Mouse (Mus musculus) c-Kit-negative CD71-positive TER-119-positive erythroid progenitor cells, embryonic 14.5 days (primary cell): Measurements from ENCODE around the gene Fuca1.

Experiments used
- DNase-seq: peaks from one replicate; pipeline ENCODE4 v3.0.0-alpha.2; 2013; ENCODE audit warnings: low read depth, low spot score

The Fuca1 gene

GRCm38 (mm10) chr4:135889146-135889883, 31.2 kb upstream of the Fuca1 start:
- no peak for DNase-seq

GRCm38 (mm10) chr4:135889884-135890283, 30.7 kb upstream of the Fuca1 start:
- peak; percentile 17 for DNase-seq

GRCm38 (mm10) chr4:135891539-135891938, 29.0 kb upstream of the Fuca1 start:
- no peak for DNase-seq

DNA sequence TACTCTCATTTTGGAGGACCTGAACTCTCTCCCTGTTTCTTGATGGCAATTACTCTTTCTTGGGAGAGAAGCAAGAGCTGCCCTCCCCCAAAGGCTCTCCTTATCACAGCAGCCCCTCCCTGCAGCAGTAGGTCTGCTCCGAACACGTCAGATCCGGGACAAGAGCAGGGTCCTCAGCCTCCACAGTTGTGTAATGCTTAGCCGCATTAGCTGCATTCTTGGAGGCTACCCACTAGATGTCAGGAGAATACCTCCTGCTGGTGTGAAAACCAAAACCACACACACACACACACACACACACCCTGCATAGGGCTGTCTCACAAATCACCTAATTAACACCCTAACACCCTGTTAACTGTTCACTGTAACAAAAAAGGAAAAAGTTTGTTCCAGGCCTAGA, 27.7 kb upstream of the Fuca1 start:
- DNase-seq, result no peak

DNA sequence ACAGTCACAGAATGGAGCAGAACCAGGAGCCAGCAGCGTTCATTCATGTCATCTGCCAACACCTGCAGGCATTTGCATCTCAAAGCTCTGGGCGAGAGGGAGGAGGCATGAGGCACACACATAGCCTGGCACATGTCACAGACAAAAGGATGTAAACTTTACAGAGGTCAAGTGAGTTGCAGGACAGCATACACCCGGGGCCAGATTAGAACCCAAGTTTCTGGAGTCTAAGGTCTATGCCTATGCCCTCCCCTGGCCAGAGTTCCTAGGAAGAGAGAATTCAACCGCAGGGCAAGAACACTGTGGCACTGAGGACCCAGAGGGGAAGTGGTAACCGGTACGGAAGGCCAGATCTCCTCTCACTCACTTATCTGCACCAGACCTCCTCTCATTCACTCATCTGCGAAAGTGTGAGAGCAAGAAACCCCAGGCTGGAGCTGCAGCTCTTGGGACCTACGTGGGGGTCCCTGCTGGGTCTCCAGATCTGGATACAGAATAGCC, 25.4 kb upstream of the Fuca1 start, which contains the start of gene Cnr2:
Gene Cnr2, plus strand, starts transcription at position 324 of the 501 bp plus-strand sequence.
- DNase-seq, result no peak

GRCm38 (mm10) chr4:135896157-135896556, 24.4 kb upstream of the Fuca1 start:
- no peak for DNase-seq

DNA sequence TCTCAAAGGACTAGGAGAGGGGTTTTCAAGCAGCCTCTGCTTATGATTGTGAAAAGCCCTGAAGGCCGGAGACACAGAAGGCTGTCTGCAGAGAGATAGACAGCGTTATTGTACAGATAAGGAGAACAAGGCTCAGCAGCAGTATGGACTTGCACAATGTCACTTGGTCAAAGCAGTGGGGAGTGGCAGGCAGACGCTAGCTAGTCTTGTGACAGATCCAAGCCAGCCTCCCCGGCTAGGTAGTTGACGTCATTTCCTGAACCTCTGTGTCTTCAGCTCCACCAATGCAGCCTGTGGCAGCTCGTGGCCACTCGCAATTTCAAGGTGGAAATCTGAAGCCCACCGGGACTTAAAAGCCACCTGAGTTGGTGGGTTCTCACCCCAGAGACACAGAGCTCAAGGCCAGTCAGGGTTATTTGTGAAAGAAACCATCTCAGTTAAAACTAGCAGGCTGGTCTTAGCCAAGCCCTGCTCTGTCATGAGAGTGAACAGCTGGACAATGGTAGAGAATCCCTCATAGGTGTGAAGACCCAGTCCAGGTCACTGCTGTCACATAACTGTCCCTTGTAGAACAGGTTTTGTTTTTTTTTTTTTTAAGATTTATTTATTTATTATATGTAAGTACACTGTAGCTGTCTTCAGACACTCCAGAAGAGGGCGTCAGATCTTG, 22.0 kb upstream of the Fuca1 start:
- no peak for DNase-seq

DNA sequence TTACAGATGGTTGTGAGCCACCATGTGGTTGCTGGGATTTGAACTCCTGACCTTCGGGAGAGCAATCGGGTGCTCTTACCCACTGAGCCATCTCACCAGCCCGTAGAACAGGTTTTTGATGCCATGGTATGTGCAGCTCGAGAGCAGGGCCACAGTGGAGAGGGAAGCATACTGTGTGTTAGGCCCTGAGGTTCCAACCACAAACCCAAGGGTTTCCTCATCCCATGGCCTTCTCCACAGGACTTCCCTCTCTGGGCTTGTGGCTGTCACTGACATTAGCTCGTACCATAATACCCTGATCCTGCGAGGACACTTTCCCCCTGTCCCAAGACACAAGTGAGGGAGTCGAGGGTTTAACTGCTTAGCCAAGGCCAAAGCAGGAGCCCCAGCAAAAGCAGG, 21.5 kb upstream of the Fuca1 start:
- no peak for DNase-seq

DNA sequence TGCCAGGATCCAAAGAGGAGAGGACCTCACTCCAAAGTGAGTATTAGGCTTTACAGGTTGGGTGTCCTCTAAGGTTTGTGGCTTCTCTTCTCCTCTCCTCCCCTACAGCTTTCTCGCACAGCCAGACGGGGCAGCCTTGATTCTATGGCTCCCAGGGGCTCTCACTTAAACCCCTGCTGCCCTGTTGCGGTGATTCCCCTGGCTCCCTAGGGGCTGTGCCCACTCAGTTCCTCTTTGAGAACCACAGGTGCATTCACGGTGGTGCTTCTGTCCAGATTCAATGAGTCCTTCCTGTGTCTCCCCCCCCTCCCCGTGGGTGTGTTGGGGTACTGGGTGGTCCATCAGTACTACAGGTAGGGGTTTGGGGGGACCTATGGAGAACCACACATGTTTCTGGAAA, 20.5 kb upstream of the Fuca1 start:
- no peak for DNase-seq

GRCm38 (mm10) chr4:135902606-135903242, 17.8 kb upstream of the Fuca1 start:
- DNase-seq, result no peak

DNA sequence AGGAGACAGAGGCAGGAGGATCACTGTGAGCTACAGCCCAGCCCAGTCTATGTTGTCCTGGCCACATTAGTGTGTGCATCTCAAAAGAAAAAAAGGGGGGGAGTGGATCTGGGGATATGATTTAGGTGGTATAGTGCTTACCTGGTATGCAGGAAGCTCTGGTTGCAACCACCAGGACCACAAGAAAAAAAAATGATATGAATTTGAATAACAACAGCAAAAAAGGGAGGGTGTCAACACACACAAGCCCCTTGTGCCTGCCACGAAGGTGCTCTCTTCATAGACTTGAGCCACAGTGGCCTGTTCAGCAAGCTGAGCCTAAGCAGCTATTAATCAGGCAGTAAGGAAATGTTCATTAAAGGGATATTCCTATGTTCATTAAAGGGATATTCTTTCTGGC, 15.7 kb upstream of the Fuca1 start:
- DNase-seq, result no peak

GRCm38 (mm10) chr4:135906633-135907032, 13.9 kb upstream of the Fuca1 start:
- DNase-seq, result no peak

DNA sequence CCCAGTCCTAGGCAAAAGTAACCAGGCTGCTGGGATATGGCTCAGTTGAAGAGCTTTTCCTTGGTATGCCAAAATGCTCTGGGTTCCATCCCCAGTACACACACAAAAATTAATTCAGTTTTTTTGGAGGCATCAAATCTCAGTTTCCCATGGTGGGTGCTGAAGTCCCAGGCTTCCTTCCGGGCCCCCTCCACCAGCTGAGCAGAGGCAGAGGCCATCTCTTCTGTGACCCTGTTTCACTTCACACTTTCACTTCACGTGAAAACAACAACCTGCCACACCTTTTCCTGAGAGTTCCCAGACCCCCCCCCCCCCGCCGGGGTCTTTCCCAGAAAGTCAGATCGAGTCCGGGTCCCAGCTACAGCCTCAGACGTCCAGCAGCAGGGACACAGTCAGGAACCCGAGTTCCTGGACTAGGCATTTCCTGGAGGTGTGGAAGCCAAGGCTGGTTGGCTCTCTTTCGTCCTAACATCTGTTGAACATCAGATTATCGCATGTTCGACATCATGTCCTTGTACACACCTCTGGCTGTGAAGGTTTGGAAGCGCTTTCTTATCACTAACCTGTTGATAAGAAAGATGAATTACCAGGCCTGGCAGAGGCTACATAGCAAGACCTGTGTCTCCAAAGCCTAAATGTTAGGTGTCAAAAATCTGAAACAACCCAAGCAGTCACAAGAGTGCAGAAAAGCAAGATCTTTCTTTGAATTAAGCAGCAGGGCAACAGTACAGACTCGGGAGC, 11.0 kb upstream of the Fuca1 start:
- no peak for DNase-seq

DNA sequence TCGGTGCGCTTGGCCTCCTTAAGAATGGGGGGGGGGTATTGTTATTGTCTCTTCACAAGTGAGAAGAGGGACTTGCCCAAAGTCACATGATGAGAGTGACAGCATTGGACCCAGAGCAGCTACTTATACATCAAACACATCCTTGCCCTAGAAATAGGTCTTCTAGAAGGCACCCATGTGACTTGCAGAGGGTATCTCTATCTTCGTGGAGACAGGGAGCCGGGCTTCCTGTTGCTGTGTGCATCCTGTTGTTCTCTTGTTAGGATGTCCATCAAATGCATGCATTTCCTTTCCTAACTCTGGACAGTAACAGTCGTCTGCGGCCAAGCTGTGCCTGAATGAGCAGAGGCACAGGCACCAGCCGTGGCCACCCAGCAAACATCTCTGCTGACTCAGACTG, 9.0 kb upstream of the Fuca1 start:
- no peak for DNase-seq

- no peak for DNase-seq
Measured at GRCm38 (mm10) chr4:135912164-135912563, 8.4 kb upstream of the Fuca1 start.

DNA sequence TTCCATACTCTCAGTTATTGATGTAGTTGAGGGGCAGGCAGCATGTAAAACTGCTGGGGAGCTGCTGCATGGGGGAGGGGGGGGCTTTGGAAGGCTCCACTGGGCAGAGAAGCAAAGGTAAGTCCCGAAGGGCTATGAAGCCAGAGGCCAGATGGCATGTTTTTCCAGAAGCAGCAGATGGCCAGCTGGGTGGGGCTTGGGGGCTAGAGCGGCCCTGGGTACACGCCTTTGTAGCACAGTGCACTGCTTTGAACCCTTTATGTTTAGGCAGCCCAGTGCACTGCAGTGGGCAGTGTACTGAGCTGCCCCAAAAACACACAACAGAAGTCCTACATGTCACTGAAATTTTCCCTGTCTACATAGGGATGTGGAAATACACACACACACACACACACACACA, 7.7 kb upstream of the Fuca1 start:
- no peak for DNase-seq

- DNase-seq, result no peak
Measured at GRCm38 (mm10) chr4:135913433-135913832, 7.1 kb upstream of the Fuca1 start.

DNA sequence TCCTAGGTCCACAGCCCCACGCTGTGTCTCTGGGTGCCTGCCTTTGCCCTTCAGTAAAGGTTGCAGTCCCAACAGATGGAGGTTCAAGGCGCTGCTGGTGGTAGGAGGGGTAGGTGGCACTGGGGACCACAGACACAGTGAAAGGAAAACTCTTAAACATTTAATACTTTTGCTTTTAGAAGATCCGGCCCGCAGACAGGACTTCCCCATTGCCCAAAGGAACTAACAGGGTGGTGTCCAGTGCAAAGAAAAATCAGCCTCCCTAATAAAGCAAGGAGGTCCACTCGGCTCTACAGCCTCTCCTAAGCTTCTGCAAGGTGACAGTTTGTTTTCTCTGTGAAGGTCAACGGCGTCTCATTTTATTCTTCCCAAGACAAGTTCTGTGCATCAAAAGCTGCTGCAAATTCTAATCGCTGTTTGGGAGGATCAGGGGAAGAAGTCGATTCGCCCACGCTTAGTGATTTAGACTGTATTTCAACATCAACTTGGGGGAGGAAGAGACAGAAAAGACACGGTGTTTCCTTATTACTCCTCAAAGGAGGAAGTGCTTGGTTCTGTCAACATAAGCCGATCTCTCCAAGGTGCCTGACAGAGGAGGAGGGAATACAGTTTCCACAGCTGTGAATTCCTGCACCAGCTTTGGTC, 1.8 kb upstream of the Fuca1 start:
- DNase-seq, result no peak

DNA sequence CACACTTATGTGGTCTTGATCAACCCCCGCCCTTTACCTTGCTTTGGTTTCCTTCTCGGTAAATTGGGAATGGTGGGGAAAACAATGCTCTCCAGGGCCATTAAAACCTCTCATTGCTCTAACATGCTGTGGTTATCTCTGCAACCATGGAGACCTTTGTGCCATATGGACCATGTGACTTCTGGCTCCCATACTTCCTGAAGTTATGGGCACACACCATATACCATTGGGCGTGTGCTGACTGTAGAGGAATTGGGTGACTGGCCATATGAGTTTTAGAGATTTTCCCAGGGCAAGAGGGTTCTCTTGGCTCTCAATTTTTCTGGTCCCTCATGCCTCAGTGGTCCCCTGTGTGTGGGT, 1.3 kb upstream of the Fuca1 start:
- no peak for DNase-seq

GRCm38 (mm10) chr4:135921257-135922120, 954 bp downstream of the Fuca1 start:
- DNase-seq, result no peak

GRCm38 (mm10) chr4:135922190-135922589, 1.7 kb downstream of the Fuca1 start:
- no peak for DNase-seq
